Mouse (Mus musculus) thymus, adult 2 months (tissue): Measurements from ENCODE around the gene Tmem163.

ENCODE experiments used
- CTCF ChIP-seq: fragments of 200-500 bp; IDR thresholded peaks from 2 replicates; pipeline ENCODE4 v1.5.1; 2012; ENCODE audit warnings: mild to moderate bottlenecking, control low read depth, low read length, moderate library complexity, borderline replicate concordance; ENCODE audit not compliant: control insufficient read depth, poor library complexity, insufficient read depth; ENCODE audit errors: extremely low read depth
- POLR2A ChIP-seq: fragments of 200-500 bp; IDR thresholded peaks from 2 replicates; pipeline ENCODE4 v1.6.1; 2012; ENCODE audit warnings: mild to moderate bottlenecking, low read length, control low read depth, moderate library complexity; ENCODE audit not compliant: control insufficient read depth, poor library complexity, insufficient read depth; ENCODE audit errors: extremely low read depth

- TF ChIP-seq CTCF, result no peak
- TF ChIP-seq POLR2A, result no peak
These were observed 106.2 kb downstream of the Tmem163 start for GRCm38 (mm10) chr1:127573186-127573585.
